Comparison of ENCODE assay signal across 19 mouse cellular contexts in the genomic region with DNA sequence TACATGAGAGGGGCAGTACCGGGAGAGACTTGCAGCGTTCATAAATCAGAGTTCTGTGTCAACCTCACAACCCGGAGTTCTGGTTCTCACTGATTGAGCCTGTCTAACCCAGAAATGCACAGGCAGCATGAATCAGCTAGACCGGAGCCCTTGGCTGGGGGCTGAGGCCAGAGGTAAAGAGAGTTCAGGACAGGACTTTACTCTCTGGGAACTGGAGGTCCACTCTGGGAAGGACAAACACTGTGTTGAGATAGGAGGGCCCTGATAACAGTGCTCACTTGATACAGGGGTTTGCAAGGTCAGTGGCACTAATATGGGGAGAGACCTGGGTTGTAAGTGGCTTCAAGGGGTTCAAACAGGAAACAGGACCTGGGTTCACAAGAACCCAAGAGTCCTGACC. TPM values are rescaled to one million over a fixed set of nuclear protein-coding genes. Genes with fewer than 3 reads are reported as not detected.
A peak's percentile ranks its signal among the peaks of the same experiment; 100 is the strongest.
DNase-seq lines count a peak whose midpoint lies in the region; ATAC-seq lines count a peak whose summit lies in the region.
"Had no signal": no experiment of that assay in that cellular context is flagged by ENCODE, and none has a peak within 500 bp of the region (broad histone marks: within the 10 kb centered on the region; RNA-seq: fewer than 3 reads in every experiment).

No protein-coding gene starts in this region.

- H3K36me3 ChIP-seq in liver, embryonic 13.5 days = no peaks in the 10 kb centered on the region
- no peaks in the 10 kb centered on the region for H3K36me3 ChIP-seq in stomach, embryonic 16.5 days (ENCODE audit: control insufficient read depth, insufficient read depth, low read length)
- H3K36me3 ChIP-seq: embryonic facial prominence, embryonic 10.5 days; heart, embryonic 12.5 days; hindbrain, embryonic 15.5 days; limb, embryonic 12.5 days; midbrain, embryonic 12.5 days; neural tube, embryonic 15.5 days had no signal

- H3K4me1 ChIP-seq in liver, embryonic 13.5 days (replicated peaks) = peaks cover 33% of the 10 kb centered on the region
- peaks cover 5% of the 10 kb centered on the region; the same call in 1 of the 2 replicates for H3K4me1 ChIP-seq in stomach, embryonic 16.5 days (ENCODE audit: control insufficient read depth, insufficient read depth, low read length)
- H3K4me1 ChIP-seq: forebrain, embryonic 13.5 days; hindbrain, embryonic 15.5 days; limb, embryonic 12.5 days; midbrain, embryonic 12.5 days; neural tube, embryonic 15.5 days had no signal

- H3K4me3 ChIP-seq in liver, embryonic 13.5 days (replicated peaks) = no peak overlapping the region
- H3K4me3 ChIP-seq in stomach, embryonic 16.5 days (replicated peaks; ENCODE audit: low read length) = no peak overlapping the region
- H3K4me3 ChIP-seq: embryonic facial prominence, embryonic 10.5 days; forebrain, embryonic 13.5 days; heart, embryonic 12.5 days; hindbrain, embryonic 15.5 days; limb, embryonic 12.5 days; midbrain, embryonic 12.5 days; myocyte; neural tube, embryonic 15.5 days had no signal

- H3K9ac ChIP-seq in liver, embryonic 13.5 days = no peak overlapping the region
- no peak overlapping the region for H3K9ac ChIP-seq in stomach, embryonic 16.5 days (ENCODE audit: low read length)
- H3K9ac ChIP-seq: forebrain, embryonic 13.5 days; heart, embryonic 12.5 days; hindbrain, embryonic 15.5 days; limb, embryonic 12.5 days; midbrain, embryonic 12.5 days; neural tube, embryonic 15.5 days had no signal

- 47% methylated on average over 4 of the region's 4 CpGs for WGBS in liver, embryonic 13.5 days (ENCODE audit: insufficient replicate concordance)
- WGBS in stomach, embryonic 16.5 days = 32% methylated on average over 4 of the region's 4 CpGs

- 0 out of 2 replicates have a peak, but pooled peaks cover 3% of the 10 kb centered on the region for H3K27me3 ChIP-seq in liver, embryonic 13.5 days
- H3K27me3 ChIP-seq in stomach, embryonic 16.5 days (ENCODE audit: control insufficient read depth, insufficient read depth, low read length) = no peaks in the 10 kb centered on the region
- H3K27me3 ChIP-seq: forebrain, embryonic 13.5 days; hindbrain, embryonic 15.5 days; limb, embryonic 12.5 days; midbrain, embryonic 12.5 days; neural tube, embryonic 15.5 days had no signal

- H3K9me3 ChIP-seq in liver, embryonic 13.5 days (replicated peaks) = no peaks in the 10 kb centered on the region
- no peaks in the 10 kb centered on the region for H3K9me3 ChIP-seq in stomach, embryonic 16.5 days (replicated peaks; ENCODE audit: control insufficient read depth, low read length)
- H3K9me3 ChIP-seq: embryonic facial prominence, embryonic 10.5 days; forebrain, embryonic 13.5 days; heart, embryonic 12.5 days; hindbrain, embryonic 15.5 days; limb, embryonic 12.5 days; midbrain, embryonic 12.5 days; neural tube, embryonic 15.5 days had no signal

- H3K4me2 ChIP-seq in liver, embryonic 13.5 days = no peak overlapping the region
- no peak overlapping the region for H3K4me2 ChIP-seq in stomach, embryonic 16.5 days (ENCODE audit: low read depth, low read length)
- H3K4me2 ChIP-seq: forebrain, embryonic 13.5 days; heart, embryonic 12.5 days; hindbrain, embryonic 15.5 days; limb, embryonic 12.5 days; midbrain, embryonic 12.5 days; neural tube, embryonic 15.5 days had no signal

- peak overlapping the region; percentile 64 for H3K27ac ChIP-seq in liver, embryonic 13.5 days
- H3K27ac ChIP-seq in stomach, embryonic 16.5 days (ENCODE audit: low read length) = peak overlapping the region; percentile 56
- H3K27ac ChIP-seq: embryonic facial prominence, embryonic 10.5 days; forebrain, embryonic 13.5 days; hindbrain, embryonic 15.5 days; limb, embryonic 12.5 days; midbrain, embryonic 12.5 days; neural tube, embryonic 15.5 days had no signal

- peak; percentile 41 for DNase-seq in kidney, postnatal 14 days
- no peak for DNase-seq in kidney, postnatal 10 days
- peak; percentile 33 for DNase-seq in liver
- no peak for DNase-seq in liver, embryonic 13.5 days
- DNase-seq in spleen, postnatal 36 days (ENCODE audit: low spot score in 2 of 2) = no peak
- DNase-seq in spleen, postnatal 4 days (ENCODE audit: low spot score in 2 of 2) = no peak
- DNase-seq: cerebellum, adult 2 months; heart, postnatal 36 days; layer of hippocampus, adult 9-11 months; retina, postnatal 1 day had no signal

- peak; percentile 72 for ATAC-seq in liver, embryonic 13.5 days (ENCODE audit: low read depth)
- peak; percentile 63 for ATAC-seq in stomach, embryonic 16.5 days (ENCODE audit: insufficient read depth, low FRiP score)
- ATAC-seq: forebrain, embryonic 13.5 days had no signal

RNA-seq across cellular contexts. Expression of gene Gstm1, which starts 7.5 kb away (rescaled TPM):
- polyA plus RNA-seq in liver, embryonic 13.5 days (2015; fragmentation: Nextera tagmentation; extraction: Ambion mirVana) = 264 and 265 TPM in 2 replicates
- polyA plus RNA-seq in stomach, embryonic 16.5 days (2015; fragmentation: Nextera tagmentation; extraction: Ambion mirVana) = 513 and 679 TPM in 2 replicates

RNA-seq across cellular contexts. Expression of gene Gstm4, which starts 19.4 kb away (rescaled TPM):
- polyA plus RNA-seq in liver, embryonic 13.5 days (2015; fragmentation: Nextera tagmentation; extraction: Ambion mirVana) = 17.9 and 19.6 TPM in 2 replicates
- polyA plus RNA-seq in stomach, embryonic 16.5 days (2015; fragmentation: Nextera tagmentation; extraction: Ambion mirVana) = 26.5 and 29.6 TPM in 2 replicates

RNA-seq across cellular contexts. Expression of gene Gstm2, which starts 39.1 kb away (rescaled TPM):
- polyA plus RNA-seq in liver, embryonic 13.5 days (2015; fragmentation: Nextera tagmentation; extraction: Ambion mirVana) = 5.9 and 6.1 TPM in 2 replicates
- polyA plus RNA-seq in stomach, embryonic 16.5 days (2015; fragmentation: Nextera tagmentation; extraction: Ambion mirVana) = 196 and 225 TPM in 2 replicates

RNA-seq across cellular contexts. Expression of gene Gstm3, which starts 56.2 kb away (rescaled TPM):
- polyA plus RNA-seq in liver, embryonic 13.5 days (2015; fragmentation: Nextera tagmentation; extraction: Ambion mirVana) = 11.4 and 11.8 TPM in 2 replicates
- polyA plus RNA-seq in stomach, embryonic 16.5 days (2015; fragmentation: Nextera tagmentation; extraction: Ambion mirVana) = 63.5 and 80.8 TPM in 2 replicates
- polyA plus RNA-seq: cerebellum, adult 2 months; embryonic facial prominence, embryonic 10.5 days; heart, embryonic 12.5 days; limb, embryonic 12.5 days; midbrain, embryonic 12.5 days; myocyte; neural tube, embryonic 15.5 days had no signal

Comparison
In these comparisons a context has a peak if more than half of its experiments do, and no peak if none do; other contexts are left out.
1. DNase-seq: peak in kidney, postnatal 14 days (single experiment) and liver (single experiment); none in kidney, postnatal 10 days (single experiment), liver, embryonic 13.5 days (single experiment), spleen, postnatal 36 days (0 of 2) and spleen, postnatal 4 days (0 of 2).
2. RNA of gene Gstm2, which starts 39.1 kb away (polyA plus RNA-seq): 196 to 225 TPM in stomach, embryonic 16.5 days; 5.9 to 6.1 TPM in liver, embryonic 13.5 days; every median in the first group is over 10 times any median in the second.